Mouse (Mus musculus): ENCODE results near the gene Qrfp. TPM values are rescaled to one million over a fixed set of nuclear protein-coding genes. Genes with fewer than 3 reads are reported as not detected.

Qrfp gene
- total and polyA plus RNA-seq, 3 experiments: 0.13 TPM; not detected in 2

DNA sequence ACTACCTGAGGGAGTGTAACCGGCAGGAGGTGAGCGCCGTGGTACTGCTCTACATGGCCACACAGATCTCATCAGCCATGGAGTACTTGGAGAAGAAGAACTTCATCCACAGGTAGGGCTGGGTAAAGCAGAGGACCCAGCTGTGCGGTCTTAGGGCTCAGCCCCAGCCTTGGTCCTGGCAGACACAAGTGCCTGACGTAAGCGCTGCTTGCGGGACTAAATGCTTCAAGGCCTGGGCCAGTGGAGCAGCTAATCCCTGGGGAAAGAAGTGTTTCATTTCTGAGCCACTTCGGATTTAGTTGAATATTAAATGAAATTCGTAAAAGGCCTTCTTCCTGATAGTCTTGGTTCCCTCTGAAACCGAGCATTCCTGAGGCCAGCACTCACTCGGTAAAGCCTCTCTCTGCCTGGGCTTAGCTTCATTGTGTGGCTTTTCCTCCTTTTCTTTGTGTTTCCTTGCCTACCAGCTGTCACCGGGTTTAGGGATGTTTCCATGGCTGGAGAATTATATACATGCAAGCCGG is 19.6 kb downstream of the Qrfp start:
- peaks cover 0 to 2% of the 10 kb centered on the region in 2 experiments; a peak in 2 of 4 replicates for H3K36me3 ChIP-seq (ENCODE audit: control insufficient read depth in 1 of 2, insufficient read depth in 2 of 2, low read length in 2 of 2)
- H3K27ac ChIP-seq (ENCODE audit: control insufficient read depth, low read depth, low read length): no peak overlapping the region
- no peaks in the 10 kb centered on the region for H3K4me1 ChIP-seq (ENCODE audit: control insufficient read depth in 1 of 2, insufficient read depth in 2 of 2, low read length in 2 of 2)
- no peak overlapping the region for H3K4me3 ChIP-seq (ENCODE audit: control insufficient read depth in 1 of 2, insufficient read depth in 1 of 2, low read depth in 2 of 2, low read length in 2 of 2)
- no peak for DNase-seq (ENCODE audit: low read depth, low spot score)
- H3K79me2 ChIP-seq (ENCODE audit: control insufficient read depth, insufficient read depth, low read length, poor library complexity): no peaks in the 10 kb centered on the region
- H3K9me3 ChIP-seq (replicated peaks; ENCODE audit: insufficient read depth, low read length): no peaks in the 10 kb centered on the region
- H3K27me3 ChIP-seq (ENCODE audit: control insufficient read depth in 1 of 2, insufficient read depth in 2 of 2, low read length in 2 of 2): no peaks in the 10 kb centered on the region
- TF ChIP-seq MYC (IDR thresholded peaks at IDR 0.05; ENCODE audit: low read depth, low read length): no peak
- no peak for TF ChIP-seq ETS1 (IDR thresholded peaks at IDR 0.05; ENCODE audit: low read depth, low read length)
- TF ChIP-seq UBTF (IDR thresholded peaks at IDR 0.05; ENCODE audit: borderline replicate concordance, insufficient read depth, low read depth, low read length): no peak
- no peak for TF ChIP-seq HCFC1 (IDR thresholded peaks at IDR 0.05; ENCODE audit: low read depth, low read length)
- no peak for TF ChIP-seq MXI1 (IDR thresholded peaks at IDR 0.05; ENCODE audit: low read depth, low read length)
- no peak for TF ChIP-seq USF2 (IDR thresholded peaks at IDR 0.05; ENCODE audit: borderline replicate concordance in 1 of 2, insufficient read depth in 1 of 2, low read depth in 1 of 2, low read length in 2 of 2)
- TF ChIP-seq ZMIZ1 (IDR thresholded peaks at IDR 0.05; ENCODE audit: low read depth, low read length): no peak
- no peak for TF ChIP-seq SIN3A (IDR thresholded peaks at IDR 0.05; ENCODE audit: low read length)
- TF ChIP-seq CHD1 (IDR thresholded peaks at IDR 0.05; ENCODE audit: low read depth, low read length): no peak
- TF ChIP-seq POLR2AphosphoS5 (IDR thresholded peaks at IDR 0.05; ENCODE audit: borderline replicate concordance, low read depth, low read length): no peak
- TF ChIP-seq MYB (IDR thresholded peaks at IDR 0.05; ENCODE audit: low read depth, low read length): no peak
- no peak for TF ChIP-seq KAT2A (conservative IDR thresholded peaks at IDR 0.05; ENCODE audit: low read depth, low read length)
- no peak for TF ChIP-seq SMC3 (IDR thresholded peaks at IDR 0.05; ENCODE audit: low read depth, low read length)
- H3K9ac ChIP-seq (ENCODE audit: control insufficient read depth, low read depth, low read length, poor library complexity, severe bottlenecking): no peak overlapping the region

DNA sequence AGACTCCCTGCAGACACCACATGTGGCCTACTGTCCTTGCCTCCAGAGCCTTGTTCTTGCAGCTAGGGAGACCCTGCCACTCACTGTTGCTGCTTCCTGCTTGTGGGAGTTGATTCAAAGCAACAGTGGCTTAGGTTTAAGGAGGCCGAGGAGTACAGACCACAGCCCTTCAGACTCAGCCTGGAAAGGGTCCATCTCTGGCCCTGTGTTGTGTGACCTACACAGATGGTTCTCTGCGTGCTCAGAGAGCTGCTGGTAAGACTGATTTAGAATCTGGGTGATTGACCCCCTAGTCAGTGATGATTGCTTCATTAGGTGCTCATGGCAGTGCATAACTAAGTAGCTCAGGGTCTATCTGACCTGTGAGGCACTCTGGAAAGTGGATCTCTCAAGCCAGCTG is 21.2 kb downstream of the Qrfp start:
- Histone ChIP-seq H3K4me3 (ENCODE audit: control insufficient read depth in 1 of 2, insufficient read depth in 1 of 2, low read depth in 2 of 2, low read length in 2 of 2) (no peak overlapping the region), H3K27ac (ENCODE audit: control insufficient read depth, low read depth, low read length) (no peak overlapping the region), H3K27me3 (ENCODE audit: control insufficient read depth in 1 of 2, insufficient read depth in 2 of 2, low read length in 2 of 2) (no peaks in the 10 kb centered on the region), H3K9me3 (replicated peaks; ENCODE audit: insufficient read depth, low read length) (no peaks in the 10 kb centered on the region), H3K4me1 (ENCODE audit: control insufficient read depth in 1 of 2, insufficient read depth in 2 of 2, low read length in 2 of 2) (no peaks in the 10 kb centered on the region), H3K9ac (ENCODE audit: control insufficient read depth, low read depth, low read length, poor library complexity, severe bottlenecking) (no peak overlapping the region), H3K36me3 (ENCODE audit: control insufficient read depth in 1 of 2, insufficient read depth in 2 of 2, low read length in 2 of 2) (no peaks in the 10 kb centered on the region; a peak in 1 of 4 replicates), H3K79me2 (ENCODE audit: control insufficient read depth, insufficient read depth, low read length, poor library complexity) (no peaks in the 10 kb centered on the region)
- no peak for TF ChIP-seq ETS1 (IDR thresholded peaks at IDR 0.05; ENCODE audit: low read depth, low read length)
- no peak for TF ChIP-seq ZKSCAN1 (IDR thresholded peaks at IDR 0.05; ENCODE audit: low read depth, low read length)
- TF ChIP-seq RAD21 (IDR thresholded peaks at IDR 0.05; ENCODE audit: low read depth, low read length): no peak
- TF ChIP-seq MYC (IDR thresholded peaks at IDR 0.05; ENCODE audit: low read depth, low read length): no peak
- no peak for TF ChIP-seq SIN3A (IDR thresholded peaks at IDR 0.05; ENCODE audit: low read length)
- no peak for TF ChIP-seq HCFC1 (IDR thresholded peaks at IDR 0.05; ENCODE audit: low read depth, low read length)
- no peak for TF ChIP-seq POLR2AphosphoS2 (IDR thresholded peaks at IDR 0.05; ENCODE audit: low read length)
- TF ChIP-seq NRF1 (IDR thresholded peaks at IDR 0.05; ENCODE audit: insufficient read depth, low read depth, low read length, poor library complexity, severe bottlenecking): no peak
- TF ChIP-seq MAFK (IDR thresholded peaks at IDR 0.05; ENCODE audit: borderline replicate concordance, low read depth, low read length): no peak
- TF ChIP-seq BHLHE40 (IDR thresholded peaks at IDR 0.05; ENCODE audit: borderline replicate concordance, low read depth, low read length): no peak
- TF ChIP-seq RCOR1 (IDR thresholded peaks at IDR 0.05; ENCODE audit: low read depth, low read length): no peak
- TF ChIP-seq ZNF384 (IDR thresholded peaks at IDR 0.05; ENCODE audit: low read depth, low read length): no peak
- TF ChIP-seq KAT2A (conservative IDR thresholded peaks at IDR 0.05; ENCODE audit: low read depth, low read length): no peak
- no peak for TF ChIP-seq JUND (IDR thresholded peaks at IDR 0.05; ENCODE audit: low read depth, low read length)
- no peak for DNase-seq (ENCODE audit: low read depth, low spot score)
